Mouse (Mus musculus): ENCODE results near the gene Gm17027. TPM values are rescaled to one million over a fixed set of nuclear protein-coding genes. Genes with fewer than 3 reads are reported as not detected.
"Not testable (repeated sequence)": the region's sequence is repeated elsewhere in the genome, so short reads cannot be mapped to it uniquely, and the experiment has no call there.

Gm17027 gene
- not detected for total RNA-seq (2021)
- long read RNA-seq, experiment 1 = 0 reads
- long read RNA-seq, experiment 2 = 0 reads

GRCm38 (mm10) chr14:42162522-42162921, at the start of gene Gm17027:
Gm17027 (minus strand) TSS chr14:42162622.
- intact Hi-C loops (cut with DNase I; ENCODE audit: low total_unique reads); DNase-seq: not testable (repeated sequence)

- DNase-seq; intact Hi-C loops (cut with DNase I; ENCODE audit: low total_unique reads): not testable (repeated sequence)
Measured at GRCm38 (mm10) chr14:42190691-42191090, 28.3 kb upstream of the Gm17027 start, which contains the start of gene Gm3573. Gm3573 (minus strand) TSS chr14:42190791.

- intact Hi-C loops (cut with DNase I; ENCODE audit: low total_unique reads); DNase-seq: not testable (repeated sequence)
Measured at GRCm38 (mm10) chr14:42183936-42184335, 21.5 kb upstream of the Gm17027 start.

- intact Hi-C loops (cut with DNase I; ENCODE audit: low total_unique reads) = not testable (repeated sequence)
- DNase-seq = peak; percentile 2
Measured at GRCm38 (mm10) chr14:42134571-42134970, 27.9 kb downstream of the Gm17027 start.

- intact Hi-C loops (cut with DNase I; ENCODE audit: low total_unique reads) = not testable (repeated sequence)
Measured at GRCm38 (mm10) chr14:42133806-42134205, 28.6 kb downstream of the Gm17027 start.

GRCm38 (mm10) chr14:42117269-42117668, 45.2 kb downstream of the Gm17027 start, which contains the start of gene Gm7951:
Gm7951 (minus strand) TSS chr14:42117369.
- intact Hi-C loops (cut with DNase I; ENCODE audit: low total_unique reads); DNase-seq: not testable (repeated sequence)

More at GRCm38 (mm10) chr14:42133806-42134205, 28.6 kb downstream of the Gm17027 start:
- DNase-seq = not testable (repeated sequence)

Other genes with a start within 250 kb of the Gm17027 start
- gene 1700049E17Rik1, start 237.7 kb downstream of the Gm17027 start, total RNA-seq (2021) = not detected
- gene 1700024B05Rik, start 218.6 kb downstream of the Gm17027 start, total RNA-seq (2021) = not detected
- not detected for gene Gm6401, start 194.7 kb downstream of the Gm17027 start, total RNA-seq (2021)
- gene Gm3543, start 179.3 kb downstream of the Gm17027 start, total RNA-seq (2021) = not detected
- gene Gm7951, start 45.3 kb downstream of the Gm17027 start, total RNA-seq (2021) = not detected
- gene Gm3573, start 28.2 kb upstream of the Gm17027 start, total RNA-seq (2021) = not detected
- not detected for gene Gm17026, start 97.4 kb upstream of the Gm17027 start, total RNA-seq (2021)
- gene Gm9611, start 134.7 kb upstream of the Gm17027 start, total RNA-seq (2021) = not detected
- not detected for gene Gm7995, start 147.6 kb upstream of the Gm17027 start, total RNA-seq (2021)

Data from gastrocnemius, postnatal 14 days (tissue).